31 mouse cellular contexts compared by ENCODE assay signal in the genomic region with DNA sequence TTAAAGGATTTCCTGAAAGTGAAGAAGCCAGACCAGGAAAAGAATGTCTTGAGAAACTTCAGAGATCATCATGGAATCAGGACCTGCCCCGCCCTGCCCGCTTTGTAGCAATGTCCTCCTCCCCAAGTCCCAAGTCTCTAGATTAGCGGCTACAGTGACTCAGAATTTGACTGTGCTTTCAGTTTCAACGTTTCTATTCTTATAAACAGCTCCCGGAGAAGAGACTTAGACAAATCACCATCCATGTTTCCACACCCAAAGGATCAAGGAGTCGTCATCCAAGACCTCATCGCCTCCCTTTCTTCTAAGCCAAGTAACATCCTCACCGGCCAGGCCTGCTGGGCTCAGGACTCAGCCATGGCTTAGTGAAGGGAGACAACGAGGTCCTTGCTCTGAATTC. TPM values are rescaled to one million over a fixed set of nuclear protein-coding genes. Genes with fewer than 3 reads are reported as not detected.
DNase-seq lines count a peak whose midpoint lies in the region; ATAC-seq and TF ChIP-seq lines count a peak whose summit lies in the region.
"Had no signal": no experiment of that assay in that cellular context is flagged by ENCODE, and none has a peak within 500 bp of the region (broad histone marks: within the 10 kb centered on the region; RNA-seq: fewer than 3 reads in every experiment).

No protein-coding gene starts in this region.

- H3K4me3 ChIP-seq in gastrocnemius, adult 2 months = no peak overlapping the region
- H3K4me3 ChIP-seq in hindbrain, postnatal 0 days (ENCODE audit: low read length) = no peak overlapping the region
- H3K4me3 ChIP-seq: embryonic facial prominence, embryonic 13.5 days; embryonic facial prominence, embryonic 15.5 days; erythroblast, embryonic 14.5 days; forebrain, embryonic 10.5 days; forebrain, embryonic 12.5 days had no signal

- no peak for TF ChIP-seq CTCF in gastrocnemius, adult 2 months (IDR thresholded peaks at IDR 0.05)
- no peak for TF ChIP-seq CTCF in hindbrain, postnatal 0 days (IDR thresholded peaks at IDR 0.05; ENCODE audit: low read depth)

- H3K27ac ChIP-seq in gastrocnemius, adult 2 months = no peak overlapping the region
- no peak overlapping the region for H3K27ac ChIP-seq in hindbrain, postnatal 0 days
- H3K27ac ChIP-seq: embryonic facial prominence, embryonic 13.5 days; embryonic facial prominence, embryonic 15.5 days; forebrain, embryonic 10.5 days; forebrain, embryonic 12.5 days had no signal

- 85% methylated on average over 9 of the region's 9 CpGs for WGBS in hindbrain, postnatal 0 days

- no peaks in the 10 kb centered on the region for H3K4me1 ChIP-seq in hindbrain, postnatal 0 days (ENCODE audit: insufficient read depth, low read length)
- H3K4me1 ChIP-seq: embryonic facial prominence, embryonic 13.5 days; embryonic facial prominence, embryonic 15.5 days; forebrain, embryonic 12.5 days had no signal

- peak; percentile 38; the same call in 1 of the 2 replicates for ATAC-seq in frontal cortex, adult (ENCODE audit: low TSS enrichment)
- ATAC-seq in hindbrain, postnatal 0 days = no peak
- ATAC-seq: activated CD4-positive, CD25-positive, alpha-beta regulatory T cell, adult 4 months; forebrain, embryonic 14.5 days; forebrain, embryonic 16.5 days; Patski had no signal

- no peak overlapping the region for H3K4me2 ChIP-seq in hindbrain, postnatal 0 days (ENCODE audit: low read depth, low read length)
- H3K4me2 ChIP-seq: embryonic facial prominence, embryonic 13.5 days; embryonic facial prominence, embryonic 15.5 days; forebrain, embryonic 12.5 days had no signal

- intact Hi-C loops in gastrocnemius, adult 2 months (cut with DNase I) = no loop called here
- intact Hi-C loops in gastrocnemius, postnatal 14 days (cut with DNase I; ENCODE audit: low total_unique reads) = loop anchor here (10.0 kb wide), 1 partner anchor 85 kb away; no protein-coding TSS in a partner anchor

- no peaks in the 10 kb centered on the region for H3K27me3 ChIP-seq in hindbrain, postnatal 0 days (ENCODE audit: insufficient read depth, low read length)
- H3K27me3 ChIP-seq: embryonic facial prominence, embryonic 13.5 days; embryonic facial prominence, embryonic 15.5 days; forebrain, embryonic 12.5 days had no signal

- no peak for DNase-seq in frontal cortex, postnatal 36 days (ENCODE audit: low spot score in 2 of 2)
- peak; percentile 31 for DNase-seq in gastrocnemius, adult 2 months
- no peak for DNase-seq in gastrocnemius, postnatal 14 days
- DNase-seq in induced T-regulatory cell, adult 2 months (ENCODE audit: low read depth) = peak; percentile 59
- DNase-seq in adipocyte (ENCODE audit: low spot score) = no peak
- no peak for DNase-seq in hindbrain, postnatal 0 days (ENCODE audit: low spot score)
- DNase-seq: adrenal gland, adult 2 months; adrenal gland, postnatal 10 days; adrenal gland, postnatal 25 days; cerebellum, adult 11 months; cerebellum, adult 18-20 months; cerebellum, adult 8-10 months; cerebellum, adult 9-11 months; cerebellum, postnatal 14 days; cerebellum, postnatal 36 days; embryo, embryonic 11 days had no signal

- no peaks in the 10 kb centered on the region for H3K9me3 ChIP-seq in hindbrain, postnatal 0 days (ENCODE audit: low read length)
- H3K9me3 ChIP-seq: embryonic facial prominence, embryonic 13.5 days; embryonic facial prominence, embryonic 15.5 days; forebrain, embryonic 10.5 days; forebrain, embryonic 12.5 days; G1E had no signal

- H3K36me3 ChIP-seq in hindbrain, postnatal 0 days (ENCODE audit: insufficient read depth, low read length) = no peaks in the 10 kb centered on the region
- H3K36me3 ChIP-seq: embryonic facial prominence, embryonic 13.5 days; embryonic facial prominence, embryonic 15.5 days; forebrain, embryonic 10.5 days; forebrain, embryonic 12.5 days; G1E had no signal

- no peak overlapping the region for H3K9ac ChIP-seq in hindbrain, postnatal 0 days (replicated peaks; ENCODE audit: low read length)
- H3K9ac ChIP-seq: embryonic facial prominence, embryonic 13.5 days; embryonic facial prominence, embryonic 15.5 days; forebrain, embryonic 12.5 days had no signal

RNA-seq across cellular contexts. Expression of a gene that starts 48.2 kb away (rescaled TPM):
- total RNA-seq in gastrocnemius, adult 2 months (2021) = not detected
- not detected for total RNA-seq in gastrocnemius, postnatal 14 days (2021)
- not detected in 2 replicates for total RNA-seq in hindbrain, postnatal 0 days (2014; rRNA removed)
- polyA plus RNA-seq in hindbrain, postnatal 0 days (2015; fragmentation: Nextera tagmentation; extraction: Ambion mirVana) = not detected in 2 replicates
- total RNA-seq: adrenal gland, postnatal 25 days had no signal
- polyA plus RNA-seq: brain, embryonic 14.5 days; C2C12; embryonic facial prominence, embryonic 11.5 days; erythroblast, embryonic 14.5 days; forebrain, embryonic 10.5 days; forebrain, embryonic 12.5 days; forebrain, embryonic 14.5 days; forebrain, embryonic 16.5 days had no signal

RNA-seq across cellular contexts. Expression of a gene that starts 54.6 kb away (rescaled TPM):
- not detected for total RNA-seq in gastrocnemius, adult 2 months (2021)
- total RNA-seq in gastrocnemius, postnatal 14 days (2021) = not detected
- 0.18 and 0.68 TPM in 2 replicates for total RNA-seq in hindbrain, postnatal 0 days (2014; rRNA removed)
- 0.26 and 0.48 TPM in 2 replicates for polyA plus RNA-seq in hindbrain, postnatal 0 days (2015; fragmentation: Nextera tagmentation; extraction: Ambion mirVana)
- total RNA-seq: adrenal gland, postnatal 10 days; adrenal gland, postnatal 25 days; common myeloid progenitor, adult 5-6 weeks had no signal
- polyA plus RNA-seq: activated CD4-positive, CD25-positive, alpha-beta regulatory T cell, adult 4 months; erythroblast, embryonic 14.5 days; forebrain, embryonic 10.5 days; G1E; Patski had no signal

Comparison
In these comparisons a context has a peak if more than half of its experiments do, and no peak if none do; other contexts are left out.
1. DNase-seq: peak in gastrocnemius, adult 2 months (single experiment) and induced T-regulatory cell, adult 2 months (single experiment); none in frontal cortex, postnatal 36 days (0 of 2), gastrocnemius, postnatal 14 days (single experiment), adipocyte (single experiment) and hindbrain, postnatal 0 days (single experiment).